Mouse (Mus musculus) left cerebral cortex, postnatal 14 days (tissue): Measurements from ENCODE around the gene Mfsd5. TPM values are rescaled to one million over a fixed set of nuclear protein-coding genes. Genes with fewer than 3 reads are reported as not detected.

Experiments used
- DNase-seq, 2 experiments: peaks; one replicate each; pipeline ENCODE4 v3.0.0; 2021 to 2022; ENCODE audit warnings: low spot score in 2 of 2, mixed read lengths in 1 of 2
- intact Hi-C: fragments of 180-260 bp; cut with DNase I; formaldehyde crosslinking; loops from one replicate; pipeline ENCODE4 v1.15.1; 2025
- total RNA-seq, 2 experiments: library from RNA; stranded (reverse); gene quantifications; 2 replicates each; pipeline ENCODE4 v1.2.3; 2021

The Mfsd5 gene
- total RNA-seq, 2 experiments from 2014 or later = 36.8 to 40.6 TPM

DNA sequence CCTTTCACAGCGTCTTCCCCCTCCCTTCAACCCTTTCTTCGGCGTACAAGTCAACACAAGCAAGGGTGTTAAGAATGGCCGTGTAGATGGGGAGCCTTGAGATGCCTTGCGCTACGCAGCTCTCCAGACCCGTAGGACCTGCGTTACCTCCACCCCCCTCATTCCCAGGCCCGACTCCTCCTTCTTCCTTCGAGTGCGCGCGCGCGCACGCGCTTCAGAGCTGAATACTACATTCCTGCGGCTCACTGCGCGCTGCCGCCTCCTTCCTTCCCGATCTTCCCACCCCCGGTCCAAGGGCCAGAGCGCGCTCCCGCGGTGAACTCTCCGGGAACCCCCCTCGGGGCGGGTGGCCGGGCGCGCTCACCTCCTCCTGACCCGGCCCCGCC, 32.4 kb upstream of the Mfsd5 start:
- intact Hi-C loops = loop anchor here (2.0 kb wide), 1 partner anchor 32 kb away; the partner anchor contains the start of gene Mfsd5
- DNase-seq = peak; percentile 87 to 89

DNA sequence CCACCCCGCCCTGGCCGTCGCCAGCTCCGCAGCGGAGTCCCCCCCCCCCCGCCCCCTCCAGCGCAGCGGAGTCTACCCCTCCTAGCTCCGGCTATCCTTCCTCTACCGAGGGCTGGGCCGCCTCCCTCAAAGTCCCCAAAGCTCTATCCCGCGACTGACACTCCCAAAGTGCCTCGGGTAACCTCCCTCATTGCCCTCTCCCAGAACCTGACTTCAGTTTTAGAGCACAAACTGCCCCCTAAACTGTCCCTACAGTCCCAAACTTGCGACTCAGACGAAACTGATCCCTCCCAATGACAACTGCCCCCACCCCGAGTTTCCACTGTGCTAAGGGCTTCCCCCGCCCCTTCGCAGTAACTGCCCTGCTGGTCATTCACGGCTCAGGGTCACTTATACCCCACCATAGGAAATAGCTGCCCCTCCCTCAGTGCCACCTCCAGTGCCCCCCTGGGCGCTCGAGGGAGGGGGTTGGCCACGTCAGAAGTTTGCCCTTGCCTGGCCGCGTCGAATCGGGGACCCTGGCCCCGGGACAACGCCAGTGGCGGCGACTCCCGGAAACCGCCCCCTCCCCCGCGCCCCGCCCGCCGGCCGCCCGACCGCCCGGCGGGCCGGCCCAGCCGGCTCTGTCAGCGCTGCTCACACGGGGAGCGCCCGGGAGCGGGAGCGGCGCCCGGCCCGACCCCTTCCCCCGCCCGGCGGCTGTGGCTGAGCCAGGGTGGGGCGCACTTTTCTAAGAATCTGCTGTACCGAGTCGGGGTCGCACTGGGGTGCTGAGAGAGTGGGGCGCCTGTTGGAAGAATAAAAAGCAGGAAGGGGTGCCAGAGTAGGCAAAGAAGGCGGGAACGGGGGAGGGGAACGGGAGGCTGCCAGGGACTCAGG, 31.8 kb upstream of the Mfsd5 start:
- intact Hi-C loops = loop anchor here (2.0 kb wide), 1 partner anchor 31 kb away; the partner anchor contains the start of gene Mfsd5
- DNase-seq = peak in 1 of 2 experiments; percentile 36

DNA sequence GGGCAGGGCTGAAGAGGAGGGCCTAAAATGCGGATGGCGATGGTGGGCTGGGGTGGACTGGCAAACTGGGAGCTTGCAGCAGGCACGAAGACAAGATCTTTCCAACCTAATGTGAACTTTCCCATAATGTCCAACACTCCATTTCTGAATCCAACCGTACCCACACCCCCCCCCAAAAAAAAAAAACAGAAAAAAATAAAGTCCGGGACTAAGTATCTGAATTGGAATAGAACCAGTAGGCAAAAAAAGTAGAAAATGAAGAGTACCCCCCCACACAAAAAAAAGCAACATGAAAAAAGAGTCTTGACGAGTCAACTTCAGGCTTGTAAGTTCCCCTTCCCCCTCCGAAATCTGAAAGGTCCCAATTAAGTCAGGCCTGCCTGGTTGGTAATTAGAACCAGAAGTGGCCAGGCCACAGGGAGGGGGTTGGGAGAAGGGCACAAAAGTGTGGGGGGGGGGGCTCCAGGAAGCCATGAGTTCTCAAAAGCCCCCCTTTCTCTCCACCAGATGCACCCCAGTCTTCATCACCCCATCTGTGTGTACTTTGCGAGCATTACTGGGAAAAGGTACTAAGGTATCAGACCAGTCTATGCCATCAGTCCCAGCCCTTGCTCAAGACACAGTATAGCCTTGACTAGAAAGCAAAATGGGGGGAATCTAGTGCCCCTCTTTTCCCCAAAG, 31.0 kb upstream of the Mfsd5 start:
- no peak for DNase-seq
- intact Hi-C loops = no loop called here

DNA sequence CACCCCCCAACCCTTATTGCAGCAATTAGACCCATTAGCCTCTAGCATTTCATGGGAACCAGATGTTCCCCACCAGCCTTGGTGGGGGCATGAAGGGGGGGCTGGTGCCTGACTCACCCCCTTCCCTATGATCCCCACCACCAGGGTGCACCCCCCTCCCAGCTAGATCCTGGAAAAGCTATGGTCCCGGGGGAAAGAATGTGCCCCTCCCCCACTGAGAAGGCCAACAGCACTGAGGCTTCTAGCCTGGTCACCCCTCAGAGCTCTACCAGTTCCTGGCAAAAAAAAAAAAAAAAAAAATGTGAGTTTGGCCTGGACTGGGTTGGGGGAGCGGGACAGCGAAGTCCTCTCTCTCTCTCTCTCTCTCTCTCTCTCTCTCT, 30.5 kb upstream of the Mfsd5 start:
- no peak for DNase-seq
- intact Hi-C loops = no loop called here

DNA sequence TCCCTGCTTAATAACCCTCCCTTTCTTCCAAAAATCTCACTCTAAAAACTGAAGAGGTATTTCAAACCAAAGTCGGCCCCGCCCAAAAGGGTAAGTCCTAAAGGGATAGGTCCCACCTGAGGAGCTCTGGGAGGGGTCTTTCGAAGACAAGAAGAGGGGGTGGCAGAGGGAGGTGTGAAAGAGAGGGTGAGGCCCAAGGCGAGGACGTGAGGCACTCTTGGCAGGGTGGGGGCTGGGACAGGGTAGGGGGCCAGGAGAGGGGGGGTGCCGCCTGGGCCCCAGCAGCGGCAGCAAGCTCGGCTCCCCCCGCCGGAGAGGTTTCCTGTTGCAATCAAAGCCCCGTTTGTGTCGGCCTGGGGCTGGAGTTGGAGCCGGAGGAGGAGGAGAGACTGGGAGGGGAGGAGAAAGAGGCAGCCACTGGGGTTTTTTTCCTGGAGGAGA, 30.0 kb upstream of the Mfsd5 start:
- DNase-seq = no peak
- intact Hi-C loops = no loop called here

DNA sequence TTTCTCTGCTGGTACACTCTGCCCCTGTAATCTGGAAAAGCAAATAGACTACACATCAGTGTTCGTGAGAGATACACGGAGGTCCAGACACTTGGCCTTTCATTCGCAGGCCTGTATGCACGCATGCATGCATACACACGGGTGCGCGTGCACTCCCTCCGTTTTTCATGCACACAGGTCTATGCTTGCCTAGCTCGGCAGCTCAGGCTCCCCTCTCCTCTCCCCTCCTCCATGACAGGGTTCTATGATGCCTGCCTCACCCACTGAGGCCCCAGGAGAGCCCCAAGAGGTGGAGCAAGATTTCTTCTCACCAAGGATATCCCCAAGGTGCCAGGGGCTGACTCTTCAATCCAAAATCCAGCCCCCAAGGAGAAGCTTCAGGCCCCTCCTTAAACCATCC, 29.3 kb upstream of the Mfsd5 start:
- intact Hi-C loops = no loop called here
- no peak for DNase-seq

DNA sequence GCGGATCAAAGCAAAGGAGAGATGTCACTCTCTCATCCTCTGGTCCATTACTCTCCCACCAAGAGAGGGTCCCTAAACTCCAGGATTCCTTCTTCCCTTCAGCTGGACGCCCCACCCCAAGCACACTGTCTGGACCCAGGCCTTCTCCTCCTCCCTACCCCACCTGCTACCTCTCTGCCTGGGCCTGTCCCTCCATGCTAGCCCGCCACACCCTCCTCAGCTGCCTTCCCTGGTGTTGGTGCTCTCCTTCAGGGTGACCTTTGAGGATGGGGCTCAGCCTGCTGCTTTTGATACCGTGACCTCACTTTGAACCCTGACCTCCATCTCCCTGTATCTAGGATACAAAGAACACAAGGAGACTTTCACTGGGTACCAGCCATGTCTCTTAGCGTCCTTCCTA, 28.7 kb upstream of the Mfsd5 start:
- intact Hi-C loops = no loop called here

DNA sequence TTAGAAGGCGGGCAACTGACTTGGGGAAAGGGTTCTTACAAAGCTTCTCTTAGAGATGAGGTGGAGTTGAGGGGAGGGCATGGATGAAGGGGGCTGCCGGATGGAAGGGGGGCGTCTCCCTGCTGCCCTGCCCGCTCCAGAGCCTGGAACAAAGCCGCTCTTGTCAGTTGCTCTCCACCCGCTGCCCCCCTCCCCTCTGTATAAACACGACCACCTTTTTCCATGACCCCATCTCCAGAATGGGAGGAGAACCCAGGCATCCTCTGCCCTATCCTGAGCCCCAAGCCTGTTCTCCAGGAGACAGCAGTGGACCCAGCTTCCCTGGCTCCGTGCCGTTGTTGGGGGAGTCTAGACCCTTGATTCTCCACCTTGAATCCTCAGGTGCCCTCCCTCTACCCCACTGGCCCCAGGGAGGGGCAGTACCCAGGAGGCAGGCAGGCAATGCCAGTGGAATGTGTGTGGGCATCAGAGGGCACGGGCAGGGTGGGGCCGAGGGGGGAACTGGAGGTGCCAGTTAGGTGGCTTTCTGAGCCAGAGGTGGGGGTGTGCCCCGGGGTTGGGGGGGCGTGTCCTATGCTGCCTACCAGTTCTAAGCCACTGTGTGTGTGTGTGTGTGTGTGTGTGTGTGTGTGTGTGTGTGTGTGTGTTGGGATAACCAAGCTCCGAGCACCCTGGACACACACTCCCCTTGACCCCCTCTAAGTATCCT, 23.6 kb upstream of the Mfsd5 start:
- no peak for DNase-seq
- intact Hi-C loops = no loop called here

More for the DNA sequence above, 28.7 kb upstream of the Mfsd5 start:
- DNase-seq = no peak

DNA sequence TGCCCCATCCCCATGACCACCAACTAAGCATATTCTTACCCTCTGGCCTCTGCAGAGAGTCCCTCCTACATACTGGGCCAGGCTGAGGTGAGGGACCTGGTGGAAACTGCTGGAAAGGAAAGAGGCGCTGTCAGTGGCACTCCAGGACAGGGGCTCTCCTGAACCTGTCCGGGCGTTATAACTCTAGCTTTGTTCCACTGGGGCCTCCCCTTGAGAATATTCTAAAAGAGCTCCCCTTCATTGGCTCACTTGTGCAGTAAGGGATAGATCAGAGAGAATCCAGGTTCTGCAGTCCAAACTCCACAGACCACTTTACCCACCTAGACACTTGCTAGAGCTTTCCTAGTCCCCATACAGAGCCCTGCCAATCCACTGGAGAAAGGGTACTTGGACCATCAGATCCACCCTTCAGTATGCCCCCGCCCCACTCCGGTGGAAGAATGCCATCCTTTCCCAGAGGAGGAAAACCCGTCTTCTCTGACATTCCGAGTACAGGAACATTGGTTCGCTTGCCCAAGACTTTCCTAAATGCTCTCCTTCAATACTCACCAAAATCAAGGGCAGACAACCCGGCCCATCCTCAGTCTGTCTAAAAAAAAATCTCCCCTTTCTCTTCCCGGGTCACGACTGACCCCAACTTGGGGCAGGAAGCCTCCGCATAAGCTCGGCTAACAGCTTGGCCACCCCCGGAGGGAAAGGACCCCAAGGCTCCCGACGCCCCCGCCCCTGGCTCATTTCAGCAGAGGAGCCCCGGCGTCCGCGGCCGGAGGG, 22.6 kb upstream of the Mfsd5 start:
- DNase-seq = no peak
- intact Hi-C loops = no loop called here

DNA sequence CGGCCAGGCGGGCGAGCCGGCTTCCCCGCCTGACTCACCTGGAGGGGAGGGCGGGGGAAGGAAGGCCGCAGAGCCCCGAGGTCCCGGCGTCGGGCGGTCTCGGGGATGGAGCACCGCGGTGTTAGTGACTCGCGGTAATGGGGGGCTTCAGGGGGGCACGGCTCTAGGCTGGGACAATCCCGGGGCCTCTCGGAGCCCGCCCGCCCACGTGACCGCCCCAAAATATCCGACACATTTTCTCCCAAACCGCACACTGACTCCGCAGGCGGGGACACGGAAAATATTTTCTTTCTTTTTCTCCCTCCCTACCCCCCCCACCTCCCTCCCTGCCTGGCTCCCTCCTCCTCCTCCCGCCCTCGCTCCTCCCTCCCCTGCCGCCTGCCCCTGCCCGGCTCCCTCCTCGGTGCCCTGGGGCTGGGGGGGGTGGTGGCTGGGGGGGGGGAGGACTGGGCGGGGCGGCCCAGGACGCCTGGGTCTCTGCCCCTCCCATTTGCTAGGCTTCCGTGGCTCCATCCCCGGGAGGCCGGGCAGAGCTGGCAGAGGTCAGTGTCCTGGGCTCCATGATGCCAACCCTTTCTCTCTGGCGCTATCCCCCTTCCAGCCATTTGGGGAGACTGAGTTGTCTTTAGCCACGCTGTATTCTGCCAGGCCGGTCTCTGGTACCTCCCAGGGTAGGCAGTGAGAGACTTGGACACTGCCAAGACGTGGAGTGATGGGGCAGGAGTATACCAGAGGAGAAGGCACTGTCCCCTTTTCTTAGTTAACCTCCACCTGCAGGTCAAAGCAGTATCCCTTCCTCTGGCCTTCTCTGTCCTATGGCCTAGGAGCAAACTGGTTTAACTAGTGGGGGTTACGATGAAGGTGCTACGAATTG, 21.8 kb upstream of the Mfsd5 start, which contains the start of gene Rarg:
Gene Rarg (minus strand): TSS at position 316 of the 874 bp plus-strand sequence.
- intact Hi-C loops = no loop called here

DNA sequence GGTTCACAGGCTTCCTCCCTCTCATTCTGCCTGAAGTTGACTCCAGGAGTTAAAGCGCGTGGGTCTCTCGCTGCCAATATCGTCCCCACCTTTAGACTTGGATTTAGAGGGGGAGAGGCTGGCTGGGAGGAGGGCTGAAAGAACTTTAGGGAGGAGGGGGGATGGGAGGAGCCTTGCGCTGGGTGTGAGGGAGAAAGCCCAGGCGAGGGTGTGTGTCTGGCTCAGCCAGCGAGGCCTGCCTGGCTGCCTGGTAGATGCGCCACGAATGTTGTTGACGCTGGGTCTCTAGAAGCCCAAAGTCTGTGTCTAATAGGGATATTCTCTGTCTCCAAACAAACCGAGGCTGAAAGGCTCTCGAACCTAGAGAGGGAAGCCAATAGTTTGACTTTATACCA, 21.2 kb upstream of the Mfsd5 start:
- intact Hi-C loops = no loop called here
- peak in 1 of 2 experiments; percentile 34 for DNase-seq

More for the DNA sequence above, 21.8 kb upstream of the Mfsd5 start, which contains the start of gene Rarg:
- no peak for DNase-seq

DNA sequence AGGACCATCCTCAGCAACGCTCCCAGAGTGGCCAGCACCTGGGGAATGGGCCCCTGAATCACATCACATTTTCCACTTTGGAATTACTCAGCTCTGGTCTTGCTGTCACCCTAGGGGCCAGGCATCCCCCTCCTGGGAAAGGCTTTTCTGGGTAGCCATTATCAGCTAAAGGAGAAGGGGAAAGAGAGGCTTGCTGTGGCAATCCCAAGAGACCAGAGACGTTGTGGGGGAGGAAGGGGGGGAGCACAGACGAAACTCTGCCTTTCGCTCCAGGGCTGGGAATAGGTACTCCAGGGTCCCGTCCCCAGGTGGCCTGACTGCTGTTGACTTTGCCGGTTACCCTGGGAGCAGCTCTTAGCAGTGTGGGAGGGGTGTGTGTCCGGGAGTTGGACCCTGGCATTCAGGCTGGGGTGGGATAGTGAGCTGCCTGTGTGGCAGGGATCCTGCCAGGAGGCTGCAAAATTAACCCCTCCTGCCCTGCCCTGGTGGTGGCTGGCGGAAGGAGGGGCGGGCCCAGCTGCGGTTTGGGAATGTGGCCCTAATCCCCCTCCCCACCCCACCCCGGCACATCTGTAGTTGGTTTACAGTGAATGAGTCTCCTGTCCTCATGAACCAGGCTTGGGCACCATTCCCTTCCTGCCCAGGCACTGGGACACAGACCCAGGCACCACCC, 20.5 kb upstream of the Mfsd5 start:
- DNase-seq = no peak
- intact Hi-C loops = no loop called here

DNA sequence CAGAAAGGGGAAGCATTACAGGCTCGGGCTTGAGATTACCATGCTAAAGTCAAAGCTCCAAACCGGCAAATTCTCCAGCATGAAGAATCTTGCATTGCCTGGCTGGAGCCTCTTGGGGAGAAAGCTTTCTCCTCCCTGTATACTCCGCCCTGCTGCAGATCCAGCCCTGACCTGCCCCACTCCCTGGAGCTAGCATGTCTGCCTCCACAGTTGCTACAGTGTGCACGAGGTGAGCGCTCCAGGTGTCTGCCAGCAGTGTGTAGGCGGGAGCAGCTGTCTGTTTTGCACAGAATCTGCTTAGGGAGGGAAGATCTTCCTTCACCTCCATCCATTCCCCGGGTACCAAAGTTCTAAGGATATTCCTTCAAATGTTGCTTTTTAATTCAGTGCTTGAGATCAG, 16.7 kb upstream of the Mfsd5 start:
- intact Hi-C loops = no loop called here
- DNase-seq = peak; percentile 49 to 66

DNA sequence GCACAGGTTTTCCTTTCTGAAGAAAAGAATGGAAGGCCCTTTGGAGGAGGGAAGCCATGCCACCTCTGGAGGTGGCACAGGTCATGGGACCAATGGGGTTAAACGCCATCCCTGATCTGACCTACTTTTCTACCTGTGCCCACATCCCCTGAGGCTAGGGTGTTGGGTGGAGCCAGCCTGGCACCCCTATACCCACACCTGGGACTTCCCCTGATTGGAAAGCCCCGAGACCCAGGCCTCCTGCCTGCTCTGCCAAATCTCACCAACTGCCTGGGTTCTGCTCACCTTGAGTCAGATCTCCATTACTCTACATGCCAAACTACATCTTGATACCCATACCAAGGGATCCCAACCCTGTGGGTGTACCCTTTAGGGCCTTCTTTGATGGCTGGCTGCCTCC, 16.2 kb upstream of the Mfsd5 start:
- DNase-seq = no peak
- intact Hi-C loops = no loop called here

DNA sequence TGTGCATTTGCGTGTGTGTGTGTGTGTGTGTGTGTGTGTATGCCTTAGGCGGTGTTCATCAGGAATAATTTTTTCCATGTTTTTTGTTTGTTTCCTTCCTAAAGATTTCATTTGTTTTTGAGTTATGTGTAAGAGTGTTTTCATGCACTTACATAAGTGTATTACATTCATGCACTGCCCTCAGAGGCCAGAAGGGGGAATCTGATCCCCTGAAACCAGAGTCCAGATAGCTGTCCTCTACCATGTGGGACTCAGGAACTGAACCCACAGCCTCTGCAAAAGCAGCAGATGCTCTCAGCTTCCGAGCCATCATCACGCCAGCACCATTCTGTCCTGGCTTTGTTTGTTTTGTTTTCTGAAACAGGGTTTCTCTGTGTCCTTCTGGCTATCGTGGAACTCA, 13.7 kb upstream of the Mfsd5 start:
- intact Hi-C loops = no loop called here

DNA sequence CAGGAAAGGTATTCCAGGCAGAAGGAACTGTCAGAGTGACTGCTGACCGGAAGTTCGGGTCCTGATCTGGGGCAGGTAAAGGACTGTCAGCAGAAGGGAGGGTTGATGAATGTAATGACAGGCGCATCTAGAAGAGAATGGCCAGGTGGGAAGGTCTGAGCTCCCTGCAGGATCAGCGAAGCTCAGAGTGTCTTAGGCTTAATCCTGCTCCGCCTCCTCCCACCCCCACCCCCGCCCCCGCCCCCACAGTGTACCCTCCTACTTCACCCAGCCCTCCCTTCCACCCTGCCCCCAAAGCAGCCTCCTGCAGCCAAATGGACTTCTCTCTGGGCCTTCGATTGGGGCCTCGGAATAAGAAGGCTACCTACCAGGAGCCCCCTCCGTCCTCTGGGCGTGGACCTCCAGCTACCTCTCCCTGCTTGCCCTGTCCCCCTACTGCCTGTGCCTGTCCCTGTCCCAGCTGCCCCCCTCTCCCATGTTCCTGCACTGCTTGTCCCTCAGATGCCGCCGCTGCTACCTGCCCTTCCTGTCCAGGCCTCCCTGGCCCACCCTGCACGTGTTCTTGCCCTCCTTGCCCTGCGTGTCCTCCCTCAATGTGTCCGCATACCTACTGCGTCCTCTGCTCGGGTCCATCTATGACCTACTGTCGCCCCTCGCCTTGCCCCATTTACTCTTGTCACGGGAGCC, 8.8 kb upstream of the Mfsd5 start, which contains the start of gene Gm9918:
Gene Gm9918 (plus strand): TSS at position 290 of the 687 bp plus-strand sequence.
- intact Hi-C loops = no loop called here
- no peak for DNase-seq

More for the DNA sequence above, 13.7 kb upstream of the Mfsd5 start:
- DNase-seq = no peak

DNA sequence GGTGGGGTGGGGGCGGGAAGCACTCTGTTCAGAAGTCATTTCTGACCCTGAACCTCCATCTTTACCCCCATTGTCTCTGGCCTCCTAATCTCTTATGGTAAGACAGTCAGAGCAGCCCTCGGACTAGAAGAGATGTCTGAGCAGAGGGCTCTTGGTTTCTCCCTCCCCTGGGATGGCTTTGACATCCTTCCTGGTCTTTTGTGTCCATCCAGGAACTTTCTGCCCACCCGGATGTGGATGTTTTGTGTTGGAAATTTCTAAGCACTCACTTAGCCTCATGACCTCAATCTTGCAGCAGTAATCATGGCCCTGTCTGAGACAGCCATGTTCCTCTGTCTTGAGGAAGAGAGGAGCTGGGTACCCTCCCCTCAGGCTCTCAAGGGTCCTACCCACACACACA, 7.8 kb upstream of the Mfsd5 start:
- DNase-seq = no peak
- intact Hi-C loops = no loop called here
